Mouse (Mus musculus) right cerebral cortex, postnatal 10 days (tissue): Measurements from ENCODE around the gene Tarsl2.

Experiments
- DNase-seq, 2 experiments: peaks; one replicate each; pipeline ENCODE4 v3.0.0; 2021; ENCODE audit warnings: low spot score in 2 of 2

Tarsl2 gene

DNA sequence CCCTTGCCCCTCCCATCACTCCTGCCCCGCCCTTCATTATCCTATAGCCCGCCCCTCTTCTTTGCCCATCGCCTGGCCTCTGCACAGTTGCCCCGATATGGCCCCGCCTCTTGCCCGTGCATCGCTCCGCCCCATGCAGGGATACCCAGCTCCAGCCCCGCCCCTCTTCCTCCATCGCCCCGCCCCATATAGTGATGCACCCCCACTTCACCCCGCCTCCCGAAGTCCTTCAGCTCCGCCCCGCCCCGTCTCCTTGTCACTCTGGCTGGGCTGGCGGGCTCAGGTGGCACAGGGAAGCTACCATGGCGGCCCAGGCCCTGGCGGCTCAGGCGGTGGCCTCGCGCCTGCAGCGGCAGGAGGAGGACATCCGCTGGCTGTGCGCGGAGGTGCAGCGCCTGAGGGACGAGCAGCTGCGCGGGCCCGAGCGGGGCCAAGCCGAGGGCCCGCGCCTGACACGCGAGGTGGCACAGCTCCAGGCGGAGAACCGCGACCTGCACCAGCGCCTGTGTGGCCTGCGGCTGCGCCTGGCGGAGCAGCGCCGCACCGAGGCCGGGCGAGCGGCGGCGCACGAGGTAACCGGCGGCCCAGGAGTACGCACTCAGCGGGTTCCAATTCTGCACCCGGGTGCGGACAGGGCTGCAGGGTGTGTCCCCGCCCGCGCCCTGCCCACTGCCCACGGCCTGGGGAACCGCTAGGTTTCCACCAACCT is at the start of gene Tarsl2:
Gene Tarsl2, plus strand, starts transcription at position 256 of the 709 bp plus-strand sequence.
- peak; percentile 97 for DNase-seq

GRCm38 (mm10) chr7:65606124-65606523 is 38.6 kb upstream of the Tarsl2 start:
- no peak for DNase-seq

DNA sequence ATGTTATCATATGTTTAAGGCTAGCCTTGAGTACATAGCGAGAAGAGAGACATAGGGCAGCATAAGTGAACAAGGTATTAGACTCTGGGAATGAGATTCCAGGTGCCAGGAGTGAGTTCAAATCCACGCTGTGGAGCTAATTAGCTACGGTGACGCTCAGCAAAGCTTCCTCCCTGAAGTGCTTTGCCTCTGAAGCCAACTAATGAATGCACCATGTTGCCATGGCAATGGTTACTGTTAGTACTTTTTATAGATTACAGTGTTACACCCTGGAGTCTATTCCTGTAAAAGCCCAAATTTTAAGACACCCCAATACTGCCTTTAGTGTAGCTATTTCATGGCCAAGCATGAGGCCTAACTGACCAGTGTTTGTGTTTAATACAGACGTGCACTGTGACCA is 37.7 kb upstream of the Tarsl2 start:
- DNase-seq, result peak; percentile 52 to 70

GRCm38 (mm10) chr7:65610171-65610570 is 34.5 kb upstream of the Tarsl2 start:
- DNase-seq, result peak; percentile 86 to 88

DNA sequence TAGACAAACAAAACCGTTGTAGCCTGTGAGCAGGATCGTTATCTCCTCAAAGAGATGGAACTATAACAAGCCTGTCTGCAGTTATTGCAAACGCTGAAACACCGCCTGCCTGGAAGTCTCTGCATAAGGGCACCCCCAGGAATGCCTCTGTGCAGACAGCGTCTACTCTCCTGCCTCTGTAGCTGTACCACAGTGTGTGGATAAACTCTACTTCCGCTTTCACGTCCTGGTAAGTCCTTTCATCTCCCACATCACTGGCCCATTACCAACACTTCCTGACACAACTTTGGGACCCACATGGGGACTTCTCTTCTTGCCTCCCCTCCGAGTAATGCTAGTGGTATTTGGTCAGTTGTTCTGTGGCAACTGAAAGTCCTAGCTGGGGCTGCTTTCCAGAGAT is 34.0 kb upstream of the Tarsl2 start:
- DNase-seq, result no peak

DNA sequence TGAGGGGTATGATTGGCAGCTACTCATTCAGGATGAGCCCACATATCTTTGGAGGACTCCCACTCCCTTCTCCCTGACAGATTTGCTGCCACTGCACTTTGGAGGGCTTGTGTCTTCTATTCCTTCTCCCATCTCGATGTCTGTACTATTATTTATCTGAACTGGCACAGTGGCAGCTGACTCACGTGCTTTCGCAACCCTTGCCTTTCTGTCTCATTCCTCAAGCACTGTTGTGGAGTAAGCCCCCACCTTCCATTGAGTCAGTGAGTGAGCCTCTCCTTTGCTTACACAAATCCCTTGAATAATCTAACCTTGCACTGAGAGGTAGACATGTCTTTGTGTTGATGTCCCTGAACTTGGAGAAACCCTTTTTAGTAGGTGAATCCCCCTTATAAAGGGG is 33.4 kb upstream of the Tarsl2 start:
- DNase-seq, result no peak

DNA sequence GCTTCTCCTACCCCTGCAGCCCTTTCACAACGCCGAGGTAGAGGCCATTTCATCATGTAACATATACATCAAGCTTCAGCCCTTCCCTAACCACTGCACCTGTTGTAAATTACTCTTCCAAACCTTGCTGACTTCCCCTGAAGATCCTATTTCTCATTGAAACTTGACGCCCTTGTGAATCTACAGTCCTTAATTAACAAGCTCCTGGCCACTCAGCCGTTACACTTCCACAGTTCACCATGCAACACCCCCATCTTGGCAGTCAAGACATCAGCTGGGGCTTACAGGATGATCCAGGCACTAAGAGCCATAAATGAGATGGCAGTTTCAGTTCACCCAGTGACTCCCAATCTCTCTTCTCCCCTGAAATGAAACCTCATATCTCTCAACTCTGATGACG is 31.0 kb upstream of the Tarsl2 start:
- DNase-seq, result no peak

GRCm38 (mm10) chr7:65618751-65619150 is 25.9 kb upstream of the Tarsl2 start:
- no peak for DNase-seq

DNA sequence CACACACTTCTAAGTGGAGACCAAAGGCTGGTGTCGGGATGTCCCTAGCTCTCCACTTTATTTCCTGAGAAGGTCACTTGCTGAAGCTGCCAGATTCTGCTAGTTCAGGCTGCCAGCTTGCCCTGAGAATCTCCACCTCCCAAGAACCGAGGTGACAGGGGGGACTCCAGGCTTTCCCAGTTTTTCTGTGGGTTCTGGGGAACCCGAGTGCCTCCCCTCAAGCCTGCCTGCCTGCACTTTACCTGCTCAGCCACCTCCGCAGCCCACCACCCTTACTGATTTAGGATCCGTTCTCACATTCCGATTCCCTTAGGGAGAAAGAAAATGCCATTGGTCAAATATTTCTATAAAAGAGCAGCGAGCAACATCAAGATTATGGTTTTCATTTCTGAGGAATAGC is 24.0 kb upstream of the Tarsl2 start:
- DNase-seq, result no peak

GRCm38 (mm10) chr7:65623330-65623729 is 21.4 kb upstream of the Tarsl2 start:
- DNase-seq, result no peak

GRCm38 (mm10) chr7:65625528-65625927 is 19.2 kb upstream of the Tarsl2 start:
- no peak for DNase-seq

- DNase-seq, result no peak
Measured at GRCm38 (mm10) chr7:65629846-65630245, 14.9 kb upstream of the Tarsl2 start.

GRCm38 (mm10) chr7:65630661-65631060 is 14.0 kb upstream of the Tarsl2 start:
- no peak for DNase-seq

DNA sequence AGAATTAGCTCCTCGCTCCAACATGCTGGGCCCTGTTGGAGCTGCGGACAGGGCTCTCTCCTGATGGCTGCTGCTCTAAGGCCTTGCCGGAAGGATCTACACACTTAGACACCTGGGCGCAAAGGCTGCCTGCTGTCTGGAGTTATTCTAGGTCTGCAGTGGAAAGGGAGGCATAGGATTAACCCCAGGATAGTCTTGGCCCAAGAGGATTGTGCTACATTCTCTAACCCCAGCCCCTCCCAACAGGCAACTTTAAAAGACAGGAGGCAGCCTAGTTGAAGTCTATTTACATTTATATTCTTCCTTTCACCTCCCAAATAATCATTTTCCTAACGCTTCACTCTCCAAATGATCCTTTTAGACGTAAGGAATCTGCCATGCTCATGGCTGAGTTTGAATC is 8.9 kb upstream of the Tarsl2 start:
- no peak for DNase-seq

- DNase-seq, result no peak
Measured at GRCm38 (mm10) chr7:65636356-65636880, 8.3 kb upstream of the Tarsl2 start.

DNA sequence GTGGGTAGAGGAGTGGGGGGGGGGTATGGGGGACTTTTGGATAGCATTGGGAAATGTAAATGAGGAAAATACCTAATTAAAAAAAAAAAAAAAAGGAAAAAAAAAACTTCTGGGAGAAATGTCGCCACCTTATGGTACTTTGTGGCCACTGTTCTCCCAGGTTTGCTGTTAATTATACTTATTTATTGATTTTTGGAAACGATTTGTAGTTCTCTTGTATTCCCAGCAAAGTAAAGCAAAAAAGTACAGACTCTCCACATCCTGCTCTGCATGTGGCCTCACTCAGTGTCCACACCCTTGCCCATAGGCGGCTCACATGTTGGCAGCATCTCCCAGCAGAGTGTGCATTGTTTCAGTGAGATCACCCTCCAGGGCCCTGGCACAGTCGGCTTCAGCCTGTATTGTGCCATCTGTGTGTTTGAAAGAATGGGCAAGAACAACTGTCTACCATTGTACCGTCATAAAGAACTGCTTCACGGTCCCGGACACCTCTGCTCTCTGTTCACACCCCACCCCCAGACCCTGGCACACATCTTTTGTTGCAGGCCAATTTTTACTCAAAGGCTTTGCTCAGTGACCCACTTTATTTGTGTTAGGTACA is 6.4 kb upstream of the Tarsl2 start:
- no peak for DNase-seq

DNA sequence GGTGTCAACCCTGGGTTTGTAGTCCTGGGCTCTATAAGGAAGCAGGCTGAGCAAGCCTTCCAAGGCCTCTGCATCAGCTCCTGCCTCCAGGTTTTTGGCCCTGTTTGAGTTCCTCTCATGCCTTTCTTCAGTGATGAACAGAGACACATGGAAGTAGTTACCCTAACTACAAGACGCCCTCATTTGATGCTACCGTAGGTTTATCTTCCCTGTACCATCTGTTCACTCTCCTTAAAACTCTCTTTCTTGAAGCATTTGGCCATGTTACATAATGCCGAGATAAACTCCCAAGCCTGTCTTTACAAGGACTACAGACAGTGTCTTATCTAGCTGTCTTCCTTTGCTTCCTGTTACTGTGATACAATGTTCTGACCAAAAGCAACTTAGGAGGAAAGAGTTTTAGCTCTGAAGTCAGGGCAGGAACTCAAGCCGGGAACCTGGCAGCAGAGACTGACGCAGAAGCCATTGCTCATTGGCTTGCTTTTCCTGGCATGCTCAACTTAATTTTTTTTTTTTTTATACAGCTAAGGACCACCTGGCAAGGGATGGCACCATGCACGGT is 4.8 kb upstream of the Tarsl2 start:
- peak in 1 of 2 experiments; percentile 31 for DNase-seq

GRCm38 (mm10) chr7:65640672-65641071 is 4.0 kb upstream of the Tarsl2 start:
- no peak for DNase-seq

DNA sequence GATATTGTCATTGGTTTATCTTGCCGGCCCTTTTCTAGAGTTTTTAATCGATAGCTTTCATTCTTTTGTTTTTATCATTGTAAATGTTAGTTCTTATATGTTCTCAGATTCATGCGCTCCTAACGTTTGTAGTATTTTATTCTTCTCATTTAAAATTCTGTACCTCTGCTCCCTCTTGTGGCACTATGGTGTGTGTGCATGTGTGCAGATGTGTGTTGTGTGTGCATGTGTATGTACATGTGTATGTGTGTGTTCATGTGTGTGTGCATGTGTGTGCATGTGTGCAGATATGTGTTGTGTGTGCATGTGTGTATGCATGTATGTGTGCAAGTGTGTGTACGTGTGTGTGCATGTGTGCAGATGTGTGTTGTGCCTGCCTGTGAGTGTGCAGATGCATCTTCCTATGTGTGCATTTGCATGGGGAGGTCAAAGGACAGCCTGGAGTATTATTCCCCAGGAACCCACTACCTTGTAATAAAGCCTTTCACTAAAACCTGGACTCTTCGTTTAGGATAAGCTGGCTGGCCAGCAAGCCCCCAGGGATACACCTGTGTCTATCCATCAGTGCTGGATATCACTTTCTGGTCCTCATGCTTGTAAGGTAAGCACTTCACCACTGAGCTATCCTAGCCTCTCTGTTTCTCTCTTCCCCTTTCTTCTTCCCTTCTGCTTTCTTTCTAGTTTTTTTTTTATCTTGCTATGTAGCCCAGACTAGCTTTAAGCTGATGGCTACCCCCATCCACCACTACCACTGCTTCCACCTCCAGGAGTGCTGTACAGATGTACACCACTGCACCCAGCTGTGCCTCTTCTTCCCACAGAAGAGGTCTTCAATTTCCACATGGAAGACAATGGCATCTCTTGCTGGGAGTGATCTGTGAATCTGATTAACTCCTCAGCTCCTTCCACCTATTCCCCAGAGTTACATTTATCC is 2.1 kb upstream of the Tarsl2 start:
- peak in 1 of 2 experiments; percentile 40 for DNase-seq

DNA sequence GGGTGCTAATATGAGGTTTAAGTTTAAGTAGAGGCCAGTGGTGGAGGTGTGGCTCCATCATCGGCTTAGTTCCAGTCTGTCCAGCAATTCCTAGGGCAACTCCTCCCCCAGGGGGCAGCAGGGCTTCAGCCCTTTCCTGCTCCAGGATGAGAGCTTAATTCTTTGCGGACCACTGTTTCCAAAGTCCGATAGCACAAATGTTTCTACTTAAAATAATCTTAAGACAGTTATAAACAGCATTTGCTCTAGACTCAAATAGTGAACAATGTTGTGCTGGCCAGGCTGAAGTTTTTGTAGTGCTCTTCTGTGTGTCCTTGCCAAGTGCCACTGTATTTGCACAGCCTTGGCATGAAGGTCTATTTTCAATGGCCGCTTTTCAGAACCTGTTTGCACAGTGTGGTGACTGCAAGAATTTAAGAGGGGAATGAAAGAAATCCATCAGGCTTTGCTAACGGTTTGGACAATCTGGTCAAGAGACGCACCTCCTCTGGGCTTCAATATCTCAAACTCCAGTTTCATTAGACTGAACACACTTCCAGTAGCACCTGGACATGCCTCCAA is 757 bp upstream of the Tarsl2 start:
- DNase-seq, result no peak

DNA sequence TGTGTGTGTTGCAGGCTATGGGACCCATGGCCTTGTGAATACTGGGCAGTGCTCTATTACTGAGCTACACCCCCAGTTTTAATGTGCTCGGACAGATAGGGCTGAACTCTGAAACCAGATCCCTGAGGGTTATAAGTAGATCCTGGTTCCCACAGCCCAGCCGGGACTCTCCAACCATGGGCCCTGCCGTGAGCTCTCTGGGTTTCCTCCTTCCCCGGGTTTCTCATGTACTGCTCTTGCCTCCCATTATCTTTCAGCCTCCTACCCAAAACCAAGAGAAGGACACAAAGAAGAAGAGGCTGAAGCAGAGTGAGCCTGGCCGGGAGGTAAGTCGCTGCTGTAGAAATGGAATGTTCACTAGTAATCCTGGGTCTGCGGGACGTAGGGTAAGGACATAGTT is 1.3 kb downstream of the Tarsl2 start:
- no peak for DNase-seq

DNA sequence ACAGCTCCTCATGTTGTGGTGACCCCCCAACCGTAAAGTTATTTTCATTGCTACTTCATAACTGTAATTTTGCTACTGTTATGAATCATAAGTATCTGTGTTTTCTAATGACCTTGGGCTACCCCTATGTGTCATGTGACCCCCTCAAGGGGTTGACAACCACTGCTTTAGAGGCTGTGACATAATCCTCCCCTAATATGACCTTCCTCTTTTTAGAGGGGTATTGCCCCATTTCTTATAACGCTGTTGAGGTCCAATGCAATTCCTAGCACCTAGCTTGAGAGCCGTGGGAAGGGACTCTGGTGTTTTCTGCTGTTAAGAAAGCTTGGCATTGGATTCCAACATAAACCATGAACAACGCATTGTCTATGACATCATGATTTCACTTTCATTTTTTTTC is 6.0 kb downstream of the Tarsl2 start:
- DNase-seq, result no peak
